8 mouse cellular contexts compared by ENCODE assay signal in the genomic region with DNA sequence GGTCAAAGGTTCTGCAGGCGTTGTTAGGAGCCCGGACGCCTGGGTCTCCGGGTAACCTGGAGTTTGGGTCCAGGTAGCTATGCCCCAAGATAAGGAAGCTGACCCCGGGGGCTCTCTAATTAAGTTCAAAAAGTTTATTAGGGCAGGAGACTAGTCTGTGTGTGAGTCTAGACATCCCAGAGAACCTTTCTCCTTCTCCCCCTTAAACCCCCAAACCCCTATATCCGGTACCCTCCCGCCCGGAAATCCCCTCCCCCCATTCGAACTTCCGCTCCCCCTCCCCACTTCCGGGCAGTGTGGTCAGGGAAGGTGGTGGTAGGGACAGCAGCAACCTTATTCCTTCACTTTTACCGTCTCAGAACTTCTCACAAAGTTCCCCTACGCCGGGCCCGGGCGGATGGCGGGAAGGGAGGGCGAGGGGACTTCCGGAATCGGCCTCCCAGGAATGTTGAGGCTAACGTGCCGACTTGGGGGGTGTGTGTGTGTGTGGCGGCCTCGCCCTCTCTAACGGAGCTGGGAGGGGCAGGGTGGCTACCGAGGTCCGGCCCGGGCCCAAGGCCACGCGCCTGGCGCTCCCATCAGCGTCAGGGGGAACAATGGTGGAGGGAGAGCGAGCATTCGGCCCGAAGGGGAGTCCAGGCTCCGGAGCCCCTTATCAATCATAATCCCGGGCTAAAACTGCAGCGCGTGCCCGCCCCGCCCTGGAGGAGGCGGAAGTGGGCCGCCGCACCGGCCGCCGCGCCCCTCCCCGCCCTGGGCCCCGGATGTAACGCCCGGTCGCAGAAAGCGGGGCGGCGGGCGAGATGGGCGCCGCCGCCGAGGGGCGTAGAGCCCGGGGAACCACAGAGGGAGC. TPM values are rescaled to one million over a fixed set of nuclear protein-coding genes. Genes with fewer than 3 reads are reported as not detected.
DNase-seq lines count a peak whose midpoint lies in the region; ATAC-seq and TF ChIP-seq lines count a peak whose summit lies in the region.

No protein-coding gene starts in this region.

- peaks cover 28% of the 10 kb centered on the region for H3K36me3 ChIP-seq in hindbrain, postnatal 0 days (ENCODE audit: insufficient read depth, low read length)
- H3K36me3 ChIP-seq in liver, embryonic 12.5 days = peaks cover 46% of the 10 kb centered on the region
- peaks cover 36% of the 10 kb centered on the region for H3K36me3 ChIP-seq in myocyte (ENCODE audit: control insufficient read depth, insufficient read depth)
- H3K36me3 ChIP-seq in stomach, embryonic 16.5 days (ENCODE audit: control insufficient read depth, insufficient read depth, low read length) = peaks cover 19% of the 10 kb centered on the region

- peak overlapping the region; percentile 99 for H3K27ac ChIP-seq in hindbrain, postnatal 0 days
- peak overlapping the region; percentile 99 for H3K27ac ChIP-seq in liver, embryonic 12.5 days
- peak overlapping the region; percentile 99 for H3K27ac ChIP-seq in stomach, embryonic 16.5 days (ENCODE audit: low read length)

- 0 out of 2 replicates have a peak, but pooled peaks cover 11% of the 10 kb centered on the region for H3K4me1 ChIP-seq in hindbrain, postnatal 0 days (ENCODE audit: insufficient read depth, low read length)
- H3K4me1 ChIP-seq in liver, embryonic 12.5 days = peaks cover 81% of the 10 kb centered on the region
- peaks cover 55% of the 10 kb centered on the region for H3K4me1 ChIP-seq in stomach, embryonic 16.5 days (ENCODE audit: control insufficient read depth, insufficient read depth, low read length)

- DNase-seq in right cerebral cortex, postnatal 10 days (ENCODE audit: low spot score in 2 of 2) = peak; percentile 60 to 64
- no peak for DNase-seq in right cerebral cortex, adult 18-20 months
- peak; percentile 64 for DNase-seq in cerebellum, adult 9-10 months
- DNase-seq in gastrocnemius, postnatal 10 days = peak; percentile 74
- DNase-seq in hindbrain, postnatal 0 days (ENCODE audit: low spot score) = peak; percentile 79

- peak overlapping the region; percentile 100 for H3K9ac ChIP-seq in hindbrain, postnatal 0 days (replicated peaks; ENCODE audit: low read length)
- H3K9ac ChIP-seq in liver, embryonic 12.5 days = peak overlapping the region; percentile 99
- H3K9ac ChIP-seq in stomach, embryonic 16.5 days (ENCODE audit: low read length) = peak overlapping the region; percentile 99

- TF ChIP-seq CTCF in hindbrain, postnatal 0 days (IDR thresholded peaks at IDR 0.05; ENCODE audit: low read depth) = no peak

- ATAC-seq in hindbrain, postnatal 0 days = peak; percentile 65
- peak; percentile 67 for ATAC-seq in liver, embryonic 12.5 days
- peak; percentile 44 for ATAC-seq in stomach, embryonic 16.5 days (ENCODE audit: insufficient read depth, low FRiP score)

- H3K4me3 ChIP-seq in hindbrain, postnatal 0 days (ENCODE audit: low read length) = peak overlapping the region; percentile 99
- H3K4me3 ChIP-seq in liver, embryonic 12.5 days = peak overlapping the region; percentile 99
- H3K4me3 ChIP-seq in myocyte = peak overlapping the region; percentile 94
- H3K4me3 ChIP-seq in stomach, embryonic 16.5 days (replicated peaks; ENCODE audit: low read length) = peak overlapping the region; percentile 100

- 1% methylated on average over 56 of the region's 63 CpGs for WGBS in hindbrain, postnatal 0 days
- under 1% methylated on average over 58 of the region's 63 CpGs for WGBS in liver, embryonic 12.5 days (ENCODE audit: insufficient replicate concordance)
- WGBS in stomach, embryonic 16.5 days = under 1% methylated on average over 54 of the region's 63 CpGs

- H3K27me3 ChIP-seq in hindbrain, postnatal 0 days (ENCODE audit: insufficient read depth, low read length) = no peaks in the 10 kb centered on the region
- H3K27me3 ChIP-seq in liver, embryonic 12.5 days (replicated peaks) = 0 out of 2 replicates have a peak, but pooled peaks cover 9% of the 10 kb centered on the region
- H3K27me3 ChIP-seq in myocyte (ENCODE audit: control insufficient read depth, insufficient read depth, insufficient read length) = no peaks in the 10 kb centered on the region
- no peaks in the 10 kb centered on the region for H3K27me3 ChIP-seq in stomach, embryonic 16.5 days (ENCODE audit: control insufficient read depth, insufficient read depth, low read length)

- H3K79me2 ChIP-seq in myocyte (ENCODE audit: control insufficient read depth, insufficient read depth) = peaks cover 64% of the 10 kb centered on the region

- peak overlapping the region; percentile 88 for H3ac ChIP-seq in myocyte (ENCODE audit: control insufficient read depth, insufficient read length)

- peak; percentile 19 for TF ChIP-seq POLR2A in myocyte (IDR thresholded peaks at IDR 0.05; ENCODE audit: insufficient read length, low read depth)

- H3K4me2 ChIP-seq in hindbrain, postnatal 0 days (ENCODE audit: low read depth, low read length) = peak overlapping the region; percentile 75
- H3K4me2 ChIP-seq in liver, embryonic 12.5 days = peak overlapping the region; percentile 93
- H3K4me2 ChIP-seq in myocyte (ENCODE audit: low read depth) = peak overlapping the region; percentile 99
- H3K4me2 ChIP-seq in stomach, embryonic 16.5 days (ENCODE audit: low read depth, low read length) = peak overlapping the region; percentile 79

- H3K9me3 ChIP-seq in hindbrain, postnatal 0 days (ENCODE audit: low read length) = no peaks in the 10 kb centered on the region
- H3K9me3 ChIP-seq in liver, embryonic 12.5 days (replicated peaks) = no peaks in the 10 kb centered on the region
- H3K9me3 ChIP-seq in stomach, embryonic 16.5 days (replicated peaks; ENCODE audit: control insufficient read depth, low read length) = no peaks in the 10 kb centered on the region

TF ChIP-seq in myocyte, 11 proteins besides CTCF, POLR2A, EP300 and RAD21:
- TF ChIP-seq REST (IDR thresholded peaks at IDR 0.05; ENCODE audit: insufficient read depth, insufficient read length) (no peak), SRF (IDR thresholded peaks at IDR 0.05; ENCODE audit: control insufficient read depth, insufficient read length, low read depth) (no peak), E2F4 (IDR thresholded peaks at IDR 0.05; ENCODE audit: insufficient read depth) (no peak), TCF12 (IDR thresholded peaks at IDR 0.05; ENCODE audit: insufficient read depth, poor library complexity, severe bottlenecking) (no peak), MYOD1 (IDR thresholded peaks at IDR 0.05; ENCODE audit: control insufficient read depth in 1 of 3, insufficient read length in 2 of 3, low read depth in 2 of 3) (no peak), TCF3 (IDR thresholded peaks at IDR 0.05; ENCODE audit: insufficient read length, low read depth) (no peak), POLR2AphosphoS2 (IDR thresholded peaks at IDR 0.05; ENCODE audit: insufficient read length, low read depth) (no peak), CEBPB (IDR thresholded peaks at IDR 0.05; ENCODE audit: insufficient read depth, poor library complexity, severe bottlenecking) (no peak), USF1 (IDR thresholded peaks at IDR 0.05; ENCODE audit: low read depth) (no peak), MYOG (IDR thresholded peaks at IDR 0.05; ENCODE audit: control insufficient read depth in 1 of 3, insufficient read depth in 1 of 3, insufficient read length in 2 of 3, low read depth in 2 of 3) (no peak), MAX (IDR thresholded peaks at IDR 0.05; ENCODE audit: low read depth) (no peak)

RNA-seq across cellular contexts. Expression of a gene that starts 0.9 kb away (rescaled TPM):
- 100 to 1,000 TPM; 465 to 491 TPM for total RNA-seq in gastrocnemius, postnatal 10 days (2021)
- total RNA-seq in hindbrain, postnatal 0 days (2014; rRNA removed) = 460 and 560 TPM in 2 replicates
- 606 and 634 TPM in 2 replicates for polyA plus RNA-seq in hindbrain, postnatal 0 days (2015; fragmentation: Nextera tagmentation; extraction: Ambion mirVana)
- polyA plus RNA-seq in liver, embryonic 12.5 days (2016; fragmentation: Nextera tagmentation; extraction: Ambion mirVana) = 1,519 and 1,532 TPM in 2 replicates
- 2,636 TPM for polyA plus RNA-seq in myocyte (2012; fragmentation: generic; extraction: Trizol)
- polyA plus RNA-seq in stomach, embryonic 16.5 days (2015; fragmentation: Nextera tagmentation; extraction: Ambion mirVana) = 1,820 and 1,821 TPM in 2 replicates

RNA-seq across cellular contexts. Expression of a gene that starts 3.4 kb away (rescaled TPM):
- 1,000 to 10,000 TPM; 5,193 to 5,983 TPM for total RNA-seq in gastrocnemius, postnatal 10 days (2021)
- 12.4 and 17.7 TPM in 2 replicates for total RNA-seq in hindbrain, postnatal 0 days (2014; rRNA removed)
- 5.9 and 8.3 TPM in 2 replicates for polyA plus RNA-seq in hindbrain, postnatal 0 days (2015; fragmentation: Nextera tagmentation; extraction: Ambion mirVana)
- 6.7 and 7.6 TPM in 2 replicates for polyA plus RNA-seq in liver, embryonic 12.5 days (2016; fragmentation: Nextera tagmentation; extraction: Ambion mirVana)
- 1,792 TPM for polyA plus RNA-seq in myocyte (2012; fragmentation: generic; extraction: Trizol)
- 19.3 and 126 TPM in 2 replicates for polyA plus RNA-seq in stomach, embryonic 16.5 days (2015; fragmentation: Nextera tagmentation; extraction: Ambion mirVana)

RNA-seq across cellular contexts. Expression of a gene that starts 6.3 kb away (rescaled TPM):
- total RNA-seq in gastrocnemius, postnatal 10 days (2021) = 100 to 1,000 TPM; 252 to 283 TPM
- 154 and 160 TPM in 2 replicates for total RNA-seq in hindbrain, postnatal 0 days (2014; rRNA removed)
- 168 and 171 TPM in 2 replicates for polyA plus RNA-seq in hindbrain, postnatal 0 days (2015; fragmentation: Nextera tagmentation; extraction: Ambion mirVana)
- 77.3 and 83.3 TPM in 2 replicates for polyA plus RNA-seq in liver, embryonic 12.5 days (2016; fragmentation: Nextera tagmentation; extraction: Ambion mirVana)
- 165 TPM for polyA plus RNA-seq in myocyte (2012; fragmentation: generic; extraction: Trizol)
- 163 and 169 TPM in 2 replicates for polyA plus RNA-seq in stomach, embryonic 16.5 days (2015; fragmentation: Nextera tagmentation; extraction: Ambion mirVana)

RNA-seq across cellular contexts. Expression of a gene that starts 6.5 kb away (rescaled TPM):
- 10 to 100 TPM; 41.9 to 43.7 TPM for total RNA-seq in gastrocnemius, postnatal 10 days (2021)
- 70.2 and 87.3 TPM in 2 replicates for total RNA-seq in hindbrain, postnatal 0 days (2014; rRNA removed)
- polyA plus RNA-seq in hindbrain, postnatal 0 days (2015; fragmentation: Nextera tagmentation; extraction: Ambion mirVana) = 100 and 105 TPM in 2 replicates
- 73.6 and 86.1 TPM in 2 replicates for polyA plus RNA-seq in liver, embryonic 12.5 days (2016; fragmentation: Nextera tagmentation; extraction: Ambion mirVana)
- 16.7 TPM for polyA plus RNA-seq in myocyte (2012; fragmentation: generic; extraction: Trizol)
- 104 and 111 TPM in 2 replicates for polyA plus RNA-seq in stomach, embryonic 16.5 days (2015; fragmentation: Nextera tagmentation; extraction: Ambion mirVana)

RNA-seq across cellular contexts. Expression of a gene that starts 14.6 kb away (rescaled TPM):
- under 1 TPM; 0.12 to 0.29 TPM for total RNA-seq in gastrocnemius, postnatal 10 days (2021)
- not detected in 2 replicates for total RNA-seq in hindbrain, postnatal 0 days (2014; rRNA removed)
- polyA plus RNA-seq in hindbrain, postnatal 0 days (2015; fragmentation: Nextera tagmentation; extraction: Ambion mirVana) = 0.24 and 0.42 TPM in 2 replicates
- 5.5 and 5.6 TPM in 2 replicates for polyA plus RNA-seq in liver, embryonic 12.5 days (2016; fragmentation: Nextera tagmentation; extraction: Ambion mirVana)
- polyA plus RNA-seq in myocyte (2012; fragmentation: generic; extraction: Trizol) = 0.22 TPM
- 0.16 and 0.19 TPM in 2 replicates for polyA plus RNA-seq in stomach, embryonic 16.5 days (2015; fragmentation: Nextera tagmentation; extraction: Ambion mirVana)
